Mouse (Mus musculus) lung, adult 2 months (tissue): Measurements from ENCODE around the gene Dars.
"Not testable (repeated sequence)": the region's sequence is repeated elsewhere in the genome, so short reads cannot be mapped to it uniquely, and the experiment has no call there.

ENCODE experiments used
- CTCF ChIP-seq: fragments of 200-500 bp; IDR thresholded peaks from 2 replicates; pipeline ENCODE4 v1.5.1; 2011; ENCODE audit warnings: mild to moderate bottlenecking, low read length, control low read depth; ENCODE audit not compliant: insufficient read depth
- POLR2A ChIP-seq: fragments of 200-500 bp; IDR thresholded peaks from 2 replicates; pipeline ENCODE4 v1.6.1; 2011; ENCODE audit warnings: low read depth, mild to moderate bottlenecking, control low read depth, low read length, borderline replicate concordance; ENCODE audit errors: extremely low read depth

DNA sequence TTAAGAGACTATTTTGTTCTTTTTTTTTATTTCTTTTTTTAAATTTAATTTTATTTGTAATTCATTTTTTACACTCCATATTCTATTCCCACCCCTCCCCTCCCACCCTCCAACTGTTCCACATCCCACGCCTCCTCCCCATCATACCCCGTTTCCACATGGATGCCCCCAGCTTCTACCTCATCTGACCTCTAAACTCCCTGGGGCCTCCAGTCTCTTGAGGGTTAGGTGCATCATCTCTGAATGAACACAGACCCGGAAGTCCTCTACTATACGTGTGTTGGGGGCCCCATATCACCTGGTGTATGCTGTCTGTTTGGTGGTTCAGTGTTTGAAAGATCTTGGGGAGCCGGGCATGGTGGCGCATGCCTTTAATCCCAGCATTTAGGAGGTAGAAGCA lies 97.9 kb downstream of the Dars start:
- TF ChIP-seq CTCF, POLR2A: not testable (repeated sequence)
